ENCODE assay signal across 10 mouse cellular contexts in genomic region chr9:72614786-72615480, GRCm38 (mm10). TPM values are rescaled to one million over a fixed set of nuclear protein-coding genes. Genes with fewer than 3 reads are reported as not detected.
A peak's percentile ranks its signal among the peaks of the same experiment; 100 is the strongest.
DNase-seq lines count a peak whose midpoint lies in the region; ATAC-seq lines count a peak whose summit lies in the region.
"Had no signal": no experiment of that assay in that cellular context is flagged by ENCODE, and none has a peak within 500 bp of the region (broad histone marks: within the 10 kb centered on the region; RNA-seq: fewer than 3 reads in every experiment).

No protein-coding gene starts in this region.

- no peaks in the 10 kb centered on the region for H3K4me1 ChIP-seq in embryonic facial prominence, embryonic 11.5 days (ENCODE audit: control insufficient read depth, insufficient read depth, low read length)
- no peaks in the 10 kb centered on the region for H3K4me1 ChIP-seq in embryonic facial prominence, embryonic 10.5 days
- no peaks in the 10 kb centered on the region for H3K4me1 ChIP-seq in embryonic facial prominence, embryonic 14.5 days (ENCODE audit: control insufficient read depth, insufficient read depth, low read length)
- H3K4me1 ChIP-seq in midbrain, embryonic 12.5 days, result no peaks in the 10 kb centered on the region

- no peaks in the 10 kb centered on the region for H3K27me3 ChIP-seq in embryonic facial prominence, embryonic 11.5 days (ENCODE audit: control insufficient read depth, insufficient read depth, low read length)
- H3K27me3 ChIP-seq in embryonic facial prominence, embryonic 10.5 days (replicated peaks; ENCODE audit: low read depth, poor library complexity, severe bottlenecking), result no peaks in the 10 kb centered on the region
- no peaks in the 10 kb centered on the region for H3K27me3 ChIP-seq in embryonic facial prominence, embryonic 14.5 days (replicated peaks; ENCODE audit: control insufficient read depth, insufficient read depth, low read length)
- H3K27me3 ChIP-seq in midbrain, embryonic 12.5 days, result no peaks in the 10 kb centered on the region

- H3K4me3 ChIP-seq in embryonic facial prominence, embryonic 11.5 days (ENCODE audit: low read depth, low read length), result no peak overlapping the region
- H3K4me3 ChIP-seq in embryonic facial prominence, embryonic 10.5 days, result no peak overlapping the region
- no peak overlapping the region for H3K4me3 ChIP-seq in embryonic facial prominence, embryonic 14.5 days (ENCODE audit: low read depth, low read length)
- H3K4me3 ChIP-seq in midbrain, embryonic 12.5 days, result no peak overlapping the region

- H3K9me3 ChIP-seq in embryonic facial prominence, embryonic 11.5 days (replicated peaks; ENCODE audit: control insufficient read depth, low read length), result no peaks in the 10 kb centered on the region
- no peaks in the 10 kb centered on the region for H3K9me3 ChIP-seq in embryonic facial prominence, embryonic 10.5 days
- no peaks in the 10 kb centered on the region for H3K9me3 ChIP-seq in embryonic facial prominence, embryonic 14.5 days (ENCODE audit: control insufficient read depth, low read length)
- H3K9me3 ChIP-seq in midbrain, embryonic 12.5 days, result no peaks in the 10 kb centered on the region

- H3K4me2 ChIP-seq in embryonic facial prominence, embryonic 11.5 days (ENCODE audit: low read depth, low read length), result no peak overlapping the region
- H3K4me2 ChIP-seq in embryonic facial prominence, embryonic 14.5 days (ENCODE audit: low read depth, low read length), result no peak overlapping the region
- H3K4me2 ChIP-seq in midbrain, embryonic 12.5 days (replicated peaks), result no peak overlapping the region

- intact Hi-C loops in left cerebral cortex, postnatal 4 days (cut with DNase I), result loop anchor here (10.0 kb wide), 1 partner anchor 60 kb away; no protein-coding TSS in a partner anchor
- intact Hi-C loops in left cerebral cortex, postnatal 10 days (cut with DNase I), result no loop called here

- no peak overlapping the region for H3K9ac ChIP-seq in embryonic facial prominence, embryonic 11.5 days (replicated peaks; ENCODE audit: low read length)
- no peak overlapping the region for H3K9ac ChIP-seq in embryonic facial prominence, embryonic 14.5 days (ENCODE audit: low read depth, low read length)
- H3K9ac ChIP-seq in midbrain, embryonic 12.5 days (replicated peaks), result no peak overlapping the region

- DNase-seq in embryonic facial prominence, embryonic 11.5 days (ENCODE audit: low spot score), result peak; percentile 39
- no peak for DNase-seq in embryonic facial prominence, embryonic 10.5 days (ENCODE audit: low spot score)
- DNase-seq in left cerebral cortex, postnatal 4 days, result peak; percentile 19
- DNase-seq in left cerebral cortex, postnatal 10 days (ENCODE audit: extremely low spot score in 1 of 2, low spot score in 2 of 2), result no peak
- DNase-seq in embryonic facial prominence, embryonic 14.5 days (ENCODE audit: low spot score), result peak; percentile 71
- no peak for DNase-seq in yolk sac, embryonic 10.5 days (ENCODE audit: low spot score)
- DNase-seq in adrenal gland, adult (ENCODE audit: inconsistent age in 2 of 2, low spot score in 1 of 2), result no peak
- DNase-seq: cerebellum, adult 8-10 months; kidney, adult 8-10 months had no signal

- no peak for ATAC-seq in embryonic facial prominence, embryonic 11.5 days (replicated peaks; ENCODE audit: insufficient number of reproducible peaks, low FRiP score, low TSS enrichment, low read depth)
- no peak; the same call in 1 of the 2 replicates for ATAC-seq in embryonic facial prominence, embryonic 14.5 days (ENCODE audit: low read depth)
- no peak for ATAC-seq in midbrain, embryonic 12.5 days (ENCODE audit: low FRiP score, low read depth)

- WGBS in embryonic facial prominence, embryonic 11.5 days, result 78% methylated on average over 6 of the region's 6 CpGs
- 82% methylated on average over 6 of the region's 6 CpGs for WGBS in embryonic facial prominence, embryonic 10.5 days
- 63% methylated on average over 6 of the region's 6 CpGs for WGBS in embryonic facial prominence, embryonic 14.5 days
- WGBS in midbrain, embryonic 12.5 days, result 61% methylated on average over 6 of the region's 6 CpGs

- no peak overlapping the region for H3K27ac ChIP-seq in embryonic facial prominence, embryonic 11.5 days (replicated peaks; ENCODE audit: low read depth, low read length)
- no peak overlapping the region for H3K27ac ChIP-seq in embryonic facial prominence, embryonic 10.5 days (replicated peaks)
- H3K27ac ChIP-seq in embryonic facial prominence, embryonic 14.5 days (replicated peaks; ENCODE audit: low read depth, low read length), result no peak overlapping the region
- peak overlapping the region; percentile 63; the same call in 1 of the 2 replicates for H3K27ac ChIP-seq in midbrain, embryonic 12.5 days (replicated peaks)

- H3K36me3 ChIP-seq in embryonic facial prominence, embryonic 11.5 days (replicated peaks; ENCODE audit: control insufficient read depth, insufficient read depth, low read depth, low read length), result peaks cover 6% of the 10 kb centered on the region; the same call in 1 of the 2 replicates
- peaks cover 67% of the 10 kb centered on the region for H3K36me3 ChIP-seq in embryonic facial prominence, embryonic 10.5 days (replicated peaks)
- H3K36me3 ChIP-seq in embryonic facial prominence, embryonic 14.5 days (ENCODE audit: control insufficient read depth, insufficient read depth, low read length), result peaks cover 51% of the 10 kb centered on the region
- peaks cover 42% of the 10 kb centered on the region for H3K36me3 ChIP-seq in midbrain, embryonic 12.5 days

RNA-seq across cellular contexts. Expression of gene Nedd4, which starts 47.2 kb away (rescaled TPM):
- polyA plus RNA-seq in embryonic facial prominence, embryonic 11.5 days (2014; fragmentation: Nextera tagmentation; extraction: Ambion mirVana), result 825 and 859 TPM in 2 replicates
- 660 and 664 TPM in 2 replicates for polyA plus RNA-seq in embryonic facial prominence, embryonic 10.5 days (2016; fragmentation: Nextera tagmentation; extraction: Ambion mirVana)
- 100 to 1,000 TPM; 392 to 399 TPM for total RNA-seq in left cerebral cortex, postnatal 4 days (2021)
- 100 to 1,000 TPM; 338 to 346 TPM for total RNA-seq in left cerebral cortex, postnatal 10 days (2021)
- 649 and 733 TPM in 2 replicates for polyA plus RNA-seq in embryonic facial prominence, embryonic 14.5 days (2014; fragmentation: Nextera tagmentation; extraction: Ambion mirVana)
- polyA plus RNA-seq in midbrain, embryonic 12.5 days (2016; fragmentation: Nextera tagmentation; extraction: Ambion mirVana), result 737 and 770 TPM in 2 replicates

Comparison
In these comparisons a context has a peak if more than half of its experiments do, and no peak if none do; other contexts are left out.
1. DNase-seq: peak in embryonic facial prominence, embryonic 11.5 days (single experiment), left cerebral cortex, postnatal 4 days (single experiment) and embryonic facial prominence, embryonic 14.5 days (single experiment); none in embryonic facial prominence, embryonic 10.5 days (single experiment), left cerebral cortex, postnatal 10 days (0 of 2), yolk sac, embryonic 10.5 days (single experiment) and adrenal gland, adult (0 of 2).